Mouse (Mus musculus) bone marrow macrophage, adult 2 months (primary cell): ENCODE data around the gene Gm42957. TPM values are rescaled to one million over a fixed set of nuclear protein-coding genes. Genes with fewer than 3 reads are reported as not detected.
"Not testable (repeated sequence)": the region's sequence is repeated elsewhere in the genome, so short reads cannot be mapped to it uniquely, and the experiment has no call there.

Experiments
- H3K27ac ChIP-seq: 2 replicates; pipeline ENCODE4 v1.5.1; 2012; ENCODE audit warnings: low read depth, low read length; ENCODE audit not compliant: insufficient read depth
- H3K4me1 ChIP-seq: 2 replicates; pipeline ENCODE4 v1.6.1; 2012; ENCODE audit warnings: low read length; ENCODE audit not compliant: control insufficient read depth, insufficient read depth
- H3K4me3 ChIP-seq: 2 replicates; pipeline ENCODE4 v1.5.1; 2012; ENCODE audit warnings: mild to moderate bottlenecking, low read length, moderate library complexity; ENCODE audit not compliant: insufficient read depth
- CTCF ChIP-seq: IDR thresholded peaks from 2 replicates; pipeline ENCODE4 v1.5.1; 2012; ENCODE audit warnings: low read depth, mild to moderate bottlenecking, low read length, moderate library complexity
- POLR2A ChIP-seq: IDR thresholded peaks from 2 replicates; pipeline ENCODE4 v1.6.1; 2012; ENCODE audit warnings: mild to moderate bottlenecking, low read depth, low read length, borderline replicate concordance
- polyA plus RNA-seq: library from polyadenylated mRNA; stranded (reverse); fragments of >200 nt; gene quantifications from 2 replicates; pipeline ENCODE4 v1.2.4, GENCODE M21; 2012; ENCODE audit not compliant: missing spikeins, insufficient read depth, insufficient read length

Gene Gm42957
- polyA plus RNA-seq, 1 experiment, result not detected

GRCm38 (mm10) chr3:96598156-96599068 is 36.9 kb upstream of the Gm42957 start:
- H3K27ac ChIP-seq, result no peak overlapping the region
- H3K4me1 ChIP-seq, result peaks cover 27% of the 10 kb centered on the region
- TF ChIP-seq POLR2A (no peak), CTCF (no peak)
- peak overlapping the region; percentile 65 for H3K4me3 ChIP-seq

GRCm38 (mm10) chr3:96599069-96599393 is 36.2 kb upstream of the Gm42957 start:
- TF ChIP-seq CTCF, result no peak
- no peak for TF ChIP-seq POLR2A
- H3K27ac ChIP-seq, result no peak overlapping the region
- no peak overlapping the region for H3K4me3 ChIP-seq
- H3K4me1 ChIP-seq, result peaks cover 27% of the 10 kb centered on the region

- Histone ChIP-seq H3K4me3 (no peak overlapping the region), H3K4me1 (peaks cover 27% of the 10 kb centered on the region), H3K27ac (no peak overlapping the region)
- TF ChIP-seq CTCF (no peak), POLR2A (no peak)
These were observed 35.9 kb upstream of the Gm42957 start for GRCm38 (mm10) chr3:96599411-96599810.

- TF ChIP-seq CTCF, result no peak
- no peak for TF ChIP-seq POLR2A
- H3K4me1 ChIP-seq, result peaks cover 17% of the 10 kb centered on the region
- H3K27ac ChIP-seq, result peak within 1 kb of the TSS; percentile 30
These were observed 34.5 kb upstream of the Gm42957 start, which contains the start of gene Lix1l for GRCm38 (mm10) chr3:96600639-96601250. Gene Lix1l, plus strand, starts transcription at chr3:96601149.

GRCm38 (mm10) chr3:96601251-96601787 is 34.0 kb upstream of the Gm42957 start:
- Histone ChIP-seq H3K4me1 (peaks cover 13% of the 10 kb centered on the region), H3K4me3 (peak overlapping the region; percentile 63), H3K27ac (peak overlapping the region; percentile 30)
- no peak for TF ChIP-seq CTCF
- TF ChIP-seq POLR2A, result no peak

More at GRCm38 (mm10) chr3:96600639-96601250, 34.5 kb upstream of the Gm42957 start, which contains the start of gene Lix1l:
- H3K4me3 ChIP-seq, result peak within 1 kb of the TSS; percentile 63

- no peak for TF ChIP-seq POLR2A
- TF ChIP-seq CTCF, result no peak
- H3K4me1 ChIP-seq, result peaks cover 13% of the 10 kb centered on the region
- H3K4me3 ChIP-seq, result peak overlapping the region; percentile 63; the same call in 1 of the 2 replicates
- no peak overlapping the region for H3K27ac ChIP-seq
These were observed 33.2 kb upstream of the Gm42957 start for GRCm38 (mm10) chr3:96601941-96602703.

- H3K27ac ChIP-seq, result no peak overlapping the region
- TF ChIP-seq POLR2A (no peak), CTCF (no peak)
- no peak overlapping the region for H3K4me3 ChIP-seq
- peaks cover 12% of the 10 kb centered on the region for H3K4me1 ChIP-seq
These were observed 32.6 kb upstream of the Gm42957 start for GRCm38 (mm10) chr3:96602704-96603084.

GRCm38 (mm10) chr3:96603311-96603710 is 32.0 kb upstream of the Gm42957 start:
- H3K4me1 ChIP-seq, result peaks cover 9% of the 10 kb centered on the region
- no peak overlapping the region for H3K4me3 ChIP-seq
- TF ChIP-seq POLR2A, result no peak
- no peak overlapping the region for H3K27ac ChIP-seq

- not testable (repeated sequence) for H3K4me1 ChIP-seq, H3K4me3 ChIP-seq, H3K27ac ChIP-seq
These were observed 29.3 kb upstream of the Gm42957 start for GRCm38 (mm10) chr3:96606007-96606406.
